ENCODE assay signal across 7 mouse cellular contexts in genomic region chr2:26300161-26300807, GRCm38 (mm10). TPM values are rescaled to one million over a fixed set of nuclear protein-coding genes. Genes with fewer than 3 reads are reported as not detected.
DNase-seq lines count a peak whose midpoint lies in the region; ATAC-seq and TF ChIP-seq lines count a peak whose summit lies in the region.

No protein-coding gene starts in this region.

- no peak for TF ChIP-seq POLR2A in olfactory bulb, adult 2 months (IDR thresholded peaks at IDR 0.05; ENCODE audit: insufficient read depth, low read depth, low read length)

- H3K27ac ChIP-seq in neural tube, embryonic 11.5 days (ENCODE audit: low read depth, low read length): no peak overlapping the region
- no peak overlapping the region for H3K27ac ChIP-seq in intestine, embryonic 14.5 days (ENCODE audit: low read depth)
- peak overlapping the region; percentile 79 for H3K27ac ChIP-seq in olfactory bulb, adult 2 months (ENCODE audit: insufficient read depth, low read depth, low read length)

- H3K27me3 ChIP-seq in neural tube, embryonic 11.5 days (ENCODE audit: control insufficient read depth, insufficient read depth, low read length): no peaks in the 10 kb centered on the region
- H3K27me3 ChIP-seq in intestine, embryonic 14.5 days (replicated peaks; ENCODE audit: control insufficient read depth, insufficient read depth, low read length): peaks cover 3% of the 10 kb centered on the region; the same call in 1 of the 2 replicates

- intact Hi-C loops in gastrocnemius, postnatal 14 days (cut with DNase I; ENCODE audit: low total_unique reads): no loop called here

- H3K36me3 ChIP-seq in neural tube, embryonic 11.5 days (ENCODE audit: control insufficient read depth, insufficient read depth, low read length): no peaks in the 10 kb centered on the region
- no peaks in the 10 kb centered on the region for H3K36me3 ChIP-seq in intestine, embryonic 14.5 days (ENCODE audit: control insufficient read depth, insufficient read depth, low read length)

- WGBS in neural tube, embryonic 11.5 days: 52% methylated on average over 5 of the region's 5 CpGs
- whole genome bisulfite sequencing in intestine, embryonic 14.5 days: 43% methylated on average over 5 of the region's 5 CpGs
- WGBS in olfactory bulb, adult 2 months: 17% methylated on average over 5 of the region's 5 CpGs

- no peaks in the 10 kb centered on the region for H3K9me3 ChIP-seq in neural tube, embryonic 11.5 days (ENCODE audit: control insufficient read depth, low read length)
- H3K9me3 ChIP-seq in intestine, embryonic 14.5 days (ENCODE audit: control insufficient read depth, low read length): no peaks in the 10 kb centered on the region

- H3K4me1 ChIP-seq in neural tube, embryonic 11.5 days (ENCODE audit: control insufficient read depth, insufficient read depth, low read length): peaks cover 9% of the 10 kb centered on the region; the same call in 1 of the 2 replicates
- peaks cover 13% of the 10 kb centered on the region for H3K4me1 ChIP-seq in intestine, embryonic 14.5 days (replicated peaks; ENCODE audit: control insufficient read depth, insufficient read depth, low read length)
- peaks cover 51% of the 10 kb centered on the region for H3K4me1 ChIP-seq in olfactory bulb, adult 2 months (ENCODE audit: control insufficient read depth, insufficient read depth, low read length)

- no peak overlapping the region for H3K4me2 ChIP-seq in neural tube, embryonic 11.5 days (ENCODE audit: low read depth)
- no peak overlapping the region for H3K4me2 ChIP-seq in intestine, embryonic 14.5 days (ENCODE audit: low read length)

- no peak overlapping the region for H3K4me3 ChIP-seq in neural tube, embryonic 11.5 days (ENCODE audit: low read depth, low read length)
- H3K4me3 ChIP-seq in intestine, embryonic 14.5 days (ENCODE audit: low read depth, low read length): no peak overlapping the region
- H3K4me3 ChIP-seq in olfactory bulb, adult 2 months (ENCODE audit: insufficient read depth, low read depth, low read length): no peak overlapping the region

- ATAC-seq in neural tube, embryonic 11.5 days (ENCODE audit: insufficient read depth, low FRiP score, low TSS enrichment): no peak
- ATAC-seq in intestine, embryonic 14.5 days (replicated peaks; ENCODE audit: low FRiP score, low TSS enrichment, low read depth): peak; percentile 34; the same call in 1 of the 2 replicates

- no peak for TF ChIP-seq CTCF in olfactory bulb, adult 2 months (IDR thresholded peaks at IDR 0.05; ENCODE audit: insufficient read depth, low read depth, low read length)

- peak; percentile 8 for DNase-seq in neural tube, embryonic 11.5 days (ENCODE audit: low spot score)
- no peak for DNase-seq in neural tube, embryonic 10.5 days (ENCODE audit: extremely low spot score, low spot score)
- peak; percentile 65 to 68 for DNase-seq in cerebellum, postnatal 25 days
- no peak for DNase-seq in intestine, embryonic 14.5 days (ENCODE audit: low spot score)
- DNase-seq in gastrocnemius, postnatal 14 days: no peak
- DNase-seq in gastrocnemius, adult 8-10 months (ENCODE audit: low spot score in 2 of 2): no peak

- no peak overlapping the region for H3K9ac ChIP-seq in neural tube, embryonic 11.5 days (ENCODE audit: low read length)
- no peak overlapping the region for H3K9ac ChIP-seq in intestine, embryonic 14.5 days (ENCODE audit: low read length)

RNA-seq across cellular contexts. Expression of gene Ccdc187, which starts 5.9 kb away (rescaled TPM):
- polyA plus RNA-seq in neural tube, embryonic 11.5 days (2014; fragmentation: Nextera tagmentation; extraction: Ambion mirVana): not detected in 2 replicates
- 0.50 and 0.51 TPM in 2 replicates for polyA plus RNA-seq in intestine, embryonic 14.5 days (2014; fragmentation: Nextera tagmentation; extraction: Ambion mirVana)
- not detected in 2 replicates for polyA plus RNA-seq in olfactory bulb, adult 2 months (2012; ENCODE audit: insufficient read depth, insufficient read length, low replicate concordance, missing spikeins)
- total RNA-seq in gastrocnemius, postnatal 14 days (2021): under 1 TPM; 0.04 to 0.09 TPM
- total RNA-seq in gastrocnemius, adult 8-10 months (2022): not detected

RNA-seq across cellular contexts. Expression of gene Gpsm1, which starts 15.0 kb away (rescaled TPM):
- 58.8 and 65.0 TPM in 2 replicates for polyA plus RNA-seq in neural tube, embryonic 11.5 days (2014; fragmentation: Nextera tagmentation; extraction: Ambion mirVana)
- polyA plus RNA-seq in intestine, embryonic 14.5 days (2014; fragmentation: Nextera tagmentation; extraction: Ambion mirVana): 23.4 and 26.7 TPM in 2 replicates
- 357 TPM in 1 of 2 replicates, not detected in the other for polyA plus RNA-seq in olfactory bulb, adult 2 months (2012; ENCODE audit: insufficient read depth, insufficient read length, low replicate concordance, missing spikeins)
- 1 to 10 TPM; 6.4 to 7.4 TPM for total RNA-seq in gastrocnemius, postnatal 14 days (2021)
- 1 to 10 TPM in 3 of 4 experiments, under 1 TPM in 1; 0.75 to 3.6 (median 1.6) TPM for total RNA-seq in gastrocnemius, adult 8-10 months (2022)

RNA-seq across cellular contexts. Expression of gene Dnlz, which starts 51.6 kb away (rescaled TPM):
- 33.8 and 35.6 TPM in 2 replicates for polyA plus RNA-seq in neural tube, embryonic 11.5 days (2014; fragmentation: Nextera tagmentation; extraction: Ambion mirVana)
- polyA plus RNA-seq in intestine, embryonic 14.5 days (2014; fragmentation: Nextera tagmentation; extraction: Ambion mirVana): 25.4 and 29.2 TPM in 2 replicates
- polyA plus RNA-seq in olfactory bulb, adult 2 months (2012; ENCODE audit: insufficient read depth, insufficient read length, low replicate concordance, missing spikeins): not detected in 2 replicates
- 10 to 100 TPM; 17.0 to 17.6 TPM for total RNA-seq in gastrocnemius, postnatal 14 days (2021)
- total RNA-seq in gastrocnemius, adult 8-10 months (2022): 10 to 100 TPM; 19.6 to 21.5 (median 20.6) TPM

Comparison
In these comparisons a context has a peak if more than half of its experiments do, and no peak if none do; other contexts are left out.
1. DNase-seq: peak in neural tube, embryonic 11.5 days (single experiment) and cerebellum, postnatal 25 days (2 of 2); none in neural tube, embryonic 10.5 days (single experiment), intestine, embryonic 14.5 days (single experiment), gastrocnemius, postnatal 14 days (single experiment) and gastrocnemius, adult 8-10 months (0 of 2).
2. RNA of gene Dnlz, which starts 51.6 kb away (polyA plus RNA-seq): 33.8 to 35.6 TPM in neural tube, embryonic 11.5 days and 25.4 to 29.2 TPM in intestine, embryonic 14.5 days; not detected in olfactory bulb, adult 2 months; every median in the first group is over 10 times any median in the second.